Mouse (Mus musculus) limb, embryonic 14.5 days (tissue): Measurements from ENCODE around the gene Mrpl49. TPM values are rescaled to one million over a fixed set of nuclear protein-coding genes. Genes with fewer than 3 reads are reported as not detected.
A peak's percentile ranks its signal among the peaks of the same experiment; 100 is the strongest.

Source experiments
- ATAC-seq: fragments of 200-750 bp; cut with Nextera tagmentation; 2 replicates; pipeline ENCODE4 v1.8.0; 2017; ENCODE audit warnings: low read depth, moderate number of reproducible peaks, moderate TSS enrichment; ENCODE audit not compliant: low FRiP score
- DNase-seq: peaks from one replicate; pipeline ENCODE4 v3.0.0-alpha.2; 2015; ENCODE audit warnings: low spot score
- H3K27ac ChIP-seq: fragments of 300-500 bp; sonication (generic); replicated peaks from 2 replicates; pipeline ENCODE4 v1.5.1; 2014; ENCODE audit warnings: low read depth, mild to moderate bottlenecking, low read length, moderate library complexity, mixed read lengths
- H3K27me3 ChIP-seq: fragments of 300-500 bp; sonication (generic); 2 replicates; pipeline ENCODE4 v1.6.1; 2014; ENCODE audit warnings: low read length, mixed read lengths; ENCODE audit not compliant: control insufficient read depth, insufficient read depth
- H3K36me3 ChIP-seq: fragments of 300-500 bp; sonication (generic); 2 replicates; pipeline ENCODE4 v1.6.1; 2014; ENCODE audit warnings: mild to moderate bottlenecking, low read length, moderate library complexity, mixed read lengths; ENCODE audit not compliant: control insufficient read depth, insufficient read depth
- H3K4me1 ChIP-seq: fragments of 300-500 bp; sonication (generic); 2 replicates; pipeline ENCODE4 v1.6.1; 2014; ENCODE audit warnings: antibody characterized with exemption, low read length, mixed read lengths; ENCODE audit not compliant: control insufficient read depth, insufficient read depth
- H3K4me2 ChIP-seq: fragments of 300-500 bp; sonication (generic); replicated peaks from 2 replicates; pipeline ENCODE4 v1.6.1; 2014; ENCODE audit warnings: low read depth, mild to moderate bottlenecking, low read length, moderate library complexity; ENCODE audit not compliant: severe bottlenecking
- H3K4me3 ChIP-seq: fragments of 300-500 bp; sonication (generic); replicated peaks from 2 replicates; pipeline ENCODE4 v1.5.1; 2014; ENCODE audit warnings: low read length
- H3K9ac ChIP-seq: fragments of 300-500 bp; sonication (generic); 2 replicates; pipeline ENCODE4 v1.6.1; 2014; ENCODE audit warnings: mild to moderate bottlenecking, low read depth, low read length, moderate library complexity; ENCODE audit not compliant: severe bottlenecking
- H3K9me3 ChIP-seq: fragments of 300-500 bp; sonication (generic); 2 replicates; pipeline ENCODE4 v1.6.1; 2016; ENCODE audit warnings: low read length; ENCODE audit not compliant: control insufficient read depth
- POLR2A ChIP-seq: fragments of 200-500 bp; IDR thresholded peaks from 2 replicates; pipeline ENCODE4 v1.8.0; 2012; ENCODE audit warnings: inconsistent platforms, mild to moderate bottlenecking, moderate library complexity, borderline replicate concordance; ENCODE audit not compliant: insufficient read depth, insufficient read length; ENCODE audit errors: extremely low read depth
- WGBS: fragments of 180-500 bp; shearing (Covaris S2); extraction: QIAGEN DNeasy Blood & Tissue Kit; methylation state at CpG from one replicate; pipeline ENCODE4 v1.1.7; 2014; 5-methylcytosine and 5-hydroxymethylcytosine counted together
- polyA plus RNA-seq, 2 experiments: library from polyadenylated mRNA; depleted of rRNA in 1 of 2; stranded (reverse) in 1 of 2; unstranded in 1 of 2; fragments of >200 nt; fragmentation: Nextera tagmentation in 1 of 2; extraction: Ambion mirVana in 1 of 2; gene quantifications; 2 replicates each; pipeline versions ENCODE4 v1.2.1 to v1.2.3; 2012 to 2014

Gene Mrpl49
- polyA plus RNA-seq, 2 experiments = 54.8 to 75.3 TPM

DNA sequence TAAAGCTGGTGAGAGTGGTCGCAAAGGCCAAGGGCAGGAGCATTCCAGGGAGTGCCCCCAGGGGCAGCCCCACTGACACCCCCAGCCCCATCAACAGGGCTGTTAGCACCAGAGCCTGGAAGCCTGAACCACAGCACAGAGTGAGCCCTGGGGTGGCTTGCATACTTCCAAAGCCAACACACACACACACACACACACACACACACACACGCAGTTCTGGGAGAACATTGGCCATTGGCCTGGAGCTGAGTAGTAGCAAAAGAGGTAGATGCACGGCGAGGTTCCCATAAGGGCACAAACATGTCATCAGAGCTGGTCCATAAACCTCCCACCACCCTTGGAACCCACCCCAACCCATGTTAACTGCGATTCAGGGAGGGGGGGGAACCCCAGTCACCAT is 9.0 kb upstream of the Mrpl49 start:
- Histone ChIP-seq H3K36me3 (peaks cover 32% of the 10 kb centered on the region), H3K4me1 (peaks cover 23% of the 10 kb centered on the region), H3K4me3 (peak overlapping the region; percentile 46), H3K4me2 (peak overlapping the region; percentile 78), H3K9ac (peak overlapping the region; percentile 46), H3K9me3 (no peaks in the 10 kb centered on the region), H3K27ac (no peak overlapping the region), H3K27me3 (no peaks in the 10 kb centered on the region)
- no peak for TF ChIP-seq POLR2A
- no peak for ATAC-seq
- no peak for DNase-seq
- WGBS = 35% methylated on average over 5 of the region's 5 CpGs

DNA sequence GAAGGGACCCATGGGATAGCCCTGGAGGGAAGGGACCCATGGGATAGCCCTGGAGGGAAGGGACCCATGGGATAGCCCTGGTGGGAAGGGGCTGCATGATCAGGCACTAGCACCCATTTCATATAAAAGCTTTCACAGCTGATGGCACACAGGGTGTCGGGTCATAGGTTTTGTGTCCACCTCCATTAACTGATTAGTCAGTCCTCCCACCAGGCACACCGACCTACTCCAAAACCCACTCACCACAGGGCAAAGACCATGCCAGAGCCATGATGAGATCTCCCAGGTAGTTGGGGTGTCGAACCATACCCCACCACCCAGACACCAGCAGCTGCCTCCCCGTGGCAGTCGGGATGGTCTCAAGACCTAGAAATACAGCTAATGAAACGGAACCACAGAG is 5.5 kb upstream of the Mrpl49 start:
- ATAC-seq (no peak), DNase-seq (no peak)
- H3K4me3 ChIP-seq = no peak overlapping the region
- H3K4me2 ChIP-seq = no peak overlapping the region
- no peaks in the 10 kb centered on the region for H3K27me3 ChIP-seq
- peaks cover 29% of the 10 kb centered on the region for H3K4me1 ChIP-seq
- TF ChIP-seq POLR2A = no peak
- WGBS = 92% methylated on average over 6 of the region's 6 CpGs
- H3K9me3 ChIP-seq = no peaks in the 10 kb centered on the region
- H3K36me3 ChIP-seq = peaks cover 18% of the 10 kb centered on the region; the same call in 1 of the 2 replicates
- 0 out of 2 replicates have a peak overlapping the region, but pooled peaks have one; percentile 90 for H3K9ac ChIP-seq
- no peak overlapping the region for H3K27ac ChIP-seq

DNA sequence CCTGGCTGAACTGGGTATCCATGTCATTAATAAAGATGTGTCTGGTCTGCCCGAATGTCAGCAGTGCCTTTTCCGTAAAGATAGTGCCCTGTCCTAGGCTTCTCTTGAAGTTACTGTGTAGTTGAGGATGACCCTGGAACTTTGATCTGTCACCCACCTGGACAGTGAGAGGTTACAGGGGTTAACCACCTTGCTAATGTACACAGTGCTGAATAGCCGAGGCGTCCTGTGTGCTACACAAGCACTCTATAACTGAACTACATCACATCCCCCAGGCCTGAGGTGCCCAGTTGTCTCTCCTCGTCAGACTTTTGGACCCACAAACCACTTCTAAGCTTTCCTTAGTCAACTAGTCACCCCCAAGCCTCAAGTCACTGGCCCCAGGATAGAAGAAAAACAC is 4.8 kb upstream of the Mrpl49 start:
- Histone ChIP-seq H3K9me3 (no peaks in the 10 kb centered on the region), H3K27ac (no peak overlapping the region), H3K4me2 (peak overlapping the region; percentile 98), H3K36me3 (peaks cover 18% of the 10 kb centered on the region; the same call in 1 of the 2 replicates), H3K9ac (peak overlapping the region; percentile 90), H3K27me3 (no peaks in the 10 kb centered on the region), H3K4me1 (peaks cover 26% of the 10 kb centered on the region), H3K4me3 (peak overlapping the region; percentile 83)
- no peak for DNase-seq
- no peak for ATAC-seq
- 67% methylated on average over 5 of the region's 5 CpGs for WGBS
- TF ChIP-seq POLR2A = no peak

DNA sequence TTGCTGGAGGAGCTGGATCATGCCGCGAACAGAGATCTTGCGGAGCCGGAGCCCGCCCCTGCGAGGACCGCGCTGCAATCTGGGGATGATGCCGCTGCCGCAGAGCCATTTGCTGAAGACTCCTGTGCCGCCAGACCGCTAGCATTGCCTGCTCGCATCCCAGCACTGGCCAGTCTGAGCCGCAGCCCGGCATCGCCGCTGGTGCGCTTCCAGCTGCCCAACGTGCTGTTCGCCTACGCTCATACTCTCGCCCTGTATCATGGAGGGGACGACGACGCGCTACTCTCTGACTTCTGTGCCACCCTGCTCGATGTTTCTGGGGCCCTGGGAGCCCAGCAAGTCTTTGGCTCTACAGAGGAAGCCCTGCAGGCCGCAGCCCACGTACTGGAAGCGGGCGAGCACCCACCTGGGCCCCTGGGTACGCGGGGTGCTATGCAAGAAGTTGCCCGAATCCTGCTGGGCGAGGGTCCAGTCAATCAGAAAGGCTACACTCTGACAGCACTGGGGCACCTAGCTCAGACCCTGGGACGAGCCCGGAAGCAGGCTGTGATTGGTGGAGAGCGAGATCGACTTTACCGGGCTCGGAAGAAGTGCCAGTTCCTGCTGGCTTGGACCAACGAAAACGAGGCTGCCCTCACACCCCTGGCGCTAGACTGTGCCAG is 4.2 kb upstream of the Mrpl49 start:
- Histone ChIP-seq H3K27ac (peak overlapping the region; percentile 91), H3K36me3 (peaks cover 18% of the 10 kb centered on the region; the same call in 1 of the 2 replicates), H3K4me3 (peak overlapping the region; percentile 83), H3K9me3 (no peaks in the 10 kb centered on the region), H3K4me2 (peak overlapping the region; percentile 98), H3K27me3 (no peaks in the 10 kb centered on the region), H3K4me1 (peaks cover 24% of the 10 kb centered on the region), H3K9ac (peak overlapping the region; percentile 90)
- no peak for ATAC-seq
- under 1% methylated on average over 36 of the region's 44 CpGs for WGBS
- no peak for DNase-seq
- no peak for TF ChIP-seq POLR2A

DNA sequence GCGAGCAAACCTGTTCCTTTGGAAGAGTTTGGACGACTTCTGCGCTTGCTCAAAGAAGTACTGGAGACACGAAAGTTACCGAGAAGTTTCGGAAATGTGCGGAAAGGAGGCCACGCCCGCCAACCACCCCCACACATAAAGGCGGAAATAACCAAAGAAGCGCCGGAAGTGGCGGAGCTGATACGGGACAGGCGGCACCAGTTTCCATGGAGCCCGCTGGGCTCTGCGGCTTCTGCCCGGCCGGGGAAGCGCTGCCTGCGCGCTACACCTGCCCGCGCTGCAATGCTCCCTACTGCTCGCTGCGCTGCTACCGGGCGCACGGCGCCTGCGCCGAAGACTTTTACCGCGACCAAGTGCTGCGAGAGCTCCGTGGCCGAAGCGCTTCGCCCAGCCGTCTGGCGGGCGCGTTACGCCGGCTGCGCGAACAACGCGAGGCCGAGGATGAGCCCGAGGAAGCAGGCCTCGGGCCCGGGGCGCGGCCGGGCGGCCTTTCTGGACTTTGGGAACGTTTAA is 3.5 kb upstream of the Mrpl49 start, which contains the start of gene Znhit2:
Znhit2 (plus strand) TSS at position 172 of the 513 bp plus-strand sequence.
- Histone ChIP-seq H3K27me3 (no peaks in the 10 kb centered on the region), H3K36me3 (peaks cover 18% of the 10 kb centered on the region; the same call in 1 of the 2 replicates), H3K9me3 (no peaks in the 10 kb centered on the region), H3K9ac (peak within 1 kb of the TSS; percentile 90), H3K27ac (peak within 1 kb of the TSS; percentile 91), H3K4me2 (peak within 1 kb of the TSS; percentile 98), H3K4me3 (peak within 1 kb of the TSS; percentile 83), H3K4me1 (peaks cover 22% of the 10 kb centered on the region)
- WGBS = under 1% methylated on average over 55 of the region's 58 CpGs
- 0 out of 2 replicates have a peak, but pooled peaks have one; percentile 37 for TF ChIP-seq POLR2A
- peak; percentile 97 for DNase-seq
- ATAC-seq = peak; percentile 76
